Mouse (Mus musculus) intestine, postnatal 0 days (tissue): ENCODE data around the gene Adamtsl5. TPM values are rescaled to one million over a fixed set of nuclear protein-coding genes. Genes with fewer than 3 reads are reported as not detected.
A peak's percentile ranks its signal among the peaks of the same experiment; 100 is the strongest.

ENCODE experiments used
- ATAC-seq: fragments of 200-750 bp; cut with Nextera tagmentation; 2 replicates; pipeline ENCODE4 v1.8.0; 2017; ENCODE audit warnings: mild to moderate bottlenecking, moderate TSS enrichment, moderate library complexity
- H3K27ac ChIP-seq: fragments of 300-500 bp; sonication (generic); 2 replicates; pipeline ENCODE4 v1.5.1; 2014; ENCODE audit warnings: mild to moderate bottlenecking, low read depth, low read length, moderate library complexity
- H3K27me3 ChIP-seq: fragments of 300-500 bp; sonication (generic); replicated peaks from 2 replicates; pipeline ENCODE4 v1.6.1; 2014; ENCODE audit warnings: low read length, mixed read lengths; ENCODE audit not compliant: control insufficient read depth, insufficient read depth
- H3K36me3 ChIP-seq: fragments of 300-500 bp; sonication (generic); 2 replicates; pipeline ENCODE4 v1.6.1; 2014; ENCODE audit warnings: mild to moderate bottlenecking, moderate library complexity; ENCODE audit not compliant: control insufficient read depth, insufficient read depth
- H3K4me1 ChIP-seq: fragments of 300-500 bp; sonication (generic); replicated peaks from 2 replicates; pipeline ENCODE4 v1.6.1; 2014; ENCODE audit warnings: antibody characterized with exemption, low read length, mixed read lengths; ENCODE audit not compliant: control insufficient read depth, insufficient read depth
- H3K4me2 ChIP-seq: fragments of 300-500 bp; sonication (generic); replicated peaks from 2 replicates; pipeline ENCODE4 v1.6.1; 2014; ENCODE audit warnings: low read depth, mild to moderate bottlenecking, moderate library complexity
- H3K4me3 ChIP-seq: fragments of 300-500 bp; sonication (generic); 2 replicates; pipeline ENCODE4 v1.5.1; 2014; ENCODE audit warnings: low read depth, low read length
- H3K9ac ChIP-seq: fragments of 300-500 bp; sonication (generic); 2 replicates; pipeline ENCODE4 v1.6.1; 2014; ENCODE audit warnings: mild to moderate bottlenecking, low read depth, low read length
- H3K9me3 ChIP-seq: fragments of 300-500 bp; sonication (generic); 2 replicates; pipeline ENCODE4 v1.6.1; 2016; ENCODE audit warnings: mixed run types; ENCODE audit not compliant: control insufficient read depth
- CTCF ChIP-seq: sonication (generic); IDR thresholded peaks from 2 replicates; pipeline ENCODE4 v1.5.1; 2016; ENCODE audit warnings: low read depth, mild to moderate bottlenecking, control low read depth, antibody characterized with exemption, moderate library complexity
- WGBS: fragments of 180-500 bp; shearing (Covaris S2); extraction: QIAGEN DNeasy Blood & Tissue Kit; methylation state at CpG from one replicate; pipeline ENCODE4 v1.1.7; 2014; 5-methylcytosine and 5-hydroxymethylcytosine counted together
- polyA plus RNA-seq: library from polyadenylated mRNA; unstranded; fragments of >200 nt; fragmentation: Nextera tagmentation; extraction: Ambion mirVana; gene quantifications from 2 replicates; pipeline ENCODE4 v1.2.1, GENCODE M21; 2015

Gene Adamtsl5
- polyA plus RNA-seq, 1 experiment from 2014 or later: 46.7 TPM

- peaks cover 53% of the 10 kb centered on the region for H3K27me3 ChIP-seq
- WGBS: 3% methylated on average over 34 of the region's 34 CpGs
- H3K4me3 ChIP-seq: peak overlapping the region; percentile 29
- H3K9ac ChIP-seq: no peak overlapping the region
- no peaks in the 10 kb centered on the region for H3K36me3 ChIP-seq
- no peak overlapping the region for H3K27ac ChIP-seq
- H3K4me1 ChIP-seq: 0 out of 2 replicates have a peak, but pooled peaks cover 3% of the 10 kb centered on the region
- H3K4me2 ChIP-seq: peak overlapping the region; percentile 35
- no peaks in the 10 kb centered on the region for H3K9me3 ChIP-seq
- no peak for ATAC-seq
- TF ChIP-seq CTCF: no peak
Observed at GRCm38 (mm10) chr10:80356737-80357136, 8.5 kb upstream of the Adamtsl5 start.

GRCm38 (mm10) chr10:80356001-80356682 lies 7.9 kb upstream of the Adamtsl5 start, which contains the start of gene Plk5:
Gene Plk5 (plus strand): TSS chr10:80356459.
- no peaks in the 10 kb centered on the region for H3K9me3 ChIP-seq
- peak within 1 kb of the TSS; percentile 29 for H3K4me3 ChIP-seq
- no peaks in the 10 kb centered on the region for H3K36me3 ChIP-seq
- peaks cover 53% of the 10 kb centered on the region for H3K27me3 ChIP-seq
- 1% methylated on average over 52 of the region's 53 CpGs for WGBS
- no peak for ATAC-seq
- H3K9ac ChIP-seq: no peak within 1 kb of the TSS
- 0 out of 2 replicates have a peak, but pooled peaks cover 3% of the 10 kb centered on the region for H3K4me1 ChIP-seq
- no peak within 1 kb of the TSS for H3K27ac ChIP-seq
- peak within 1 kb of the TSS; percentile 35 for H3K4me2 ChIP-seq
- TF ChIP-seq CTCF: no peak

- Histone ChIP-seq H3K4me2 (no peak overlapping the region), H3K27me3 (peaks cover 53% of the 10 kb centered on the region), H3K9ac (no peak overlapping the region), H3K4me3 (no peak overlapping the region), H3K4me1 (0 out of 2 replicates have a peak, but pooled peaks cover 3% of the 10 kb centered on the region), H3K9me3 (no peaks in the 10 kb centered on the region), H3K27ac (no peak overlapping the region), H3K36me3 (no peaks in the 10 kb centered on the region)
- no peak for TF ChIP-seq CTCF
- no peak for ATAC-seq
- 12% methylated on average over 9 of the region's 9 CpGs for WGBS
Observed at GRCm38 (mm10) chr10:80355431-80355830, 7.2 kb upstream of the Adamtsl5 start.

DNA sequence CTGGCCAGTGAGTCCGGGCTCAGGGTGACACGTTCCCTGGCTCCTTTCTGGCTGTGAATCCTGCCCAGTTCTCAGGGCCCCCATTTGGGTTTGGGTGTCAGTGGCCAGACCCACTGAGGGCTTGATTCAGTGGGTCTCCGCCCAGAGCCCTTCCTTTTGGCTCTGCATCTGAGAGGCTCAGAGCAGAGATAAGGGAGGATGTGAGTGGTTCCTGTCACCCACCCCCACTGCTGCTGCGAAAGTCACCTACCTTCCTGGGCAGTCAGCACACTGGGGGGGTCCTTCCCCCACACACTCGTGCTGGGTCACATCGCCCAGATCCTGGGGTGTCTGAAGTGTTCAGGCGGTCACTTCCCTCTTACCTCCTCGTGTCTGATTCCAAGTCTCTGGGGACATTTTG lies 4.5 kb upstream of the Adamtsl5 start:
- no peak overlapping the region for H3K4me2 ChIP-seq
- ATAC-seq: no peak
- no peaks in the 10 kb centered on the region for H3K36me3 ChIP-seq
- no peaks in the 10 kb centered on the region for H3K9me3 ChIP-seq
- no peak for TF ChIP-seq CTCF
- peaks cover 3% of the 10 kb centered on the region; the same call in 1 of the 2 replicates for H3K4me1 ChIP-seq
- no peak overlapping the region for H3K27ac ChIP-seq
- 72% methylated on average over 8 of the region's 8 CpGs for WGBS
- no peak overlapping the region for H3K9ac ChIP-seq
- H3K27me3 ChIP-seq: peaks cover 36% of the 10 kb centered on the region
- H3K4me3 ChIP-seq: no peak overlapping the region

- no peaks in the 10 kb centered on the region for H3K9me3 ChIP-seq
- H3K4me3 ChIP-seq: no peak overlapping the region
- no peak overlapping the region for H3K9ac ChIP-seq
- H3K27me3 ChIP-seq: peaks cover 28% of the 10 kb centered on the region
- peak; percentile 46; the same call in 1 of the 2 replicates for ATAC-seq
- 18% methylated on average over 11 of the region's 11 CpGs for WGBS
- TF ChIP-seq CTCF: no peak
- H3K4me1 ChIP-seq: peaks cover 4% of the 10 kb centered on the region; the same call in 1 of the 2 replicates
- no peak overlapping the region for H3K27ac ChIP-seq
- H3K4me2 ChIP-seq: no peak overlapping the region
- no peaks in the 10 kb centered on the region for H3K36me3 ChIP-seq
Observed at GRCm38 (mm10) chr10:80351896-80352295, 3.7 kb upstream of the Adamtsl5 start.

DNA sequence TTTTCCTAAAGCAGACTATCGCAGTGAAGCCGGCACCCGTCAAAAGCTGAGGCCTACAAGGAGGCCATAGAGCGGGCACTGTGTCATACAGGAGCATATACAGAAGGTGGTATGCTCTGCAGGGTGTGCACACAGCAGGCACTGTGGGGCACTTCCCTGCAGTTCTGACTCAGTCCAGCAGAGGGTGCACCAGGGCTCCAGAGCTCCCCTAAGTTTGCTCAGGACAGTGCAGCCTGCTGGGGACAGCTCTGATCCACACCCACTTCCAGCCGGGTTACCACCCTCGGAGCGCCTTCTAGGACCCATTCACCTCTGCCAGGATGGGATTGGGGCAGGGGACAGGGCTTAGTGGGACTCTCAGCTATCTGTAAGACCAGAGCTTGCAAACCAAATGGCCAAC lies 2.1 kb upstream of the Adamtsl5 start:
- Histone ChIP-seq H3K27ac (no peak overlapping the region), H3K4me2 (no peak overlapping the region), H3K9me3 (no peaks in the 10 kb centered on the region), H3K4me1 (peaks cover 4% of the 10 kb centered on the region; the same call in 1 of the 2 replicates), H3K27me3 (peaks cover 12% of the 10 kb centered on the region), H3K36me3 (no peaks in the 10 kb centered on the region), H3K4me3 (no peak overlapping the region), H3K9ac (no peak overlapping the region)
- WGBS: 2% methylated on average over 7 of the region's 7 CpGs
- peak; percentile 61 for ATAC-seq
- peak; percentile 98 for TF ChIP-seq CTCF
